Comparison of ENCODE assay signal across 7 mouse cellular contexts in the genomic region with DNA sequence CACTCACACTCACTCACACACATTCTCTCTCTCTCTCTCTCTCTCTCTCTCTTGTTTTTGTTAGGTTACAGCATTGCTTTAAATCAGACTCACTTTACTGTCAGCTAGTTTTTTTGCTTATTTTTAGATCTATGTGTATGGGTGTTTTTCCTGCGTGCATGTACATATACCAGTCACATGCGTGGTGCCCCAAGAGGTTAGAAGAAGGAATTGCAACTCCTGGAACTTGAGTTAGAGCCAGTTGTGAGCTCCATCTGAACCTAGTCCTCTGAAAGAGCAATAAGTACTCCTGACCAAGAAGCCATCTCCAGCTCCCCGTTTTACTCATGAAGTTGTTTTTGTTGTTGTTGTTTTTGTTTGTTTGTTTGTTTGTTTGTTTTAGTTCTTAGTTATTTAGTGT. TPM values are rescaled to one million over a fixed set of nuclear protein-coding genes. Genes with fewer than 3 reads are reported as not detected.
DNase-seq lines count a peak whose midpoint lies in the region; ATAC-seq and TF ChIP-seq lines count a peak whose summit lies in the region.

No protein-coding gene starts in this region.

- H3K4me1 ChIP-seq in kidney, embryonic 16.5 days (ENCODE audit: insufficient read depth, low read length): no peaks in the 10 kb centered on the region
- 0 out of 4 replicates have a peak, but pooled peaks cover 0 to 2% of the 10 kb centered on the region in 2 experiments for H3K4me1 ChIP-seq in CH12.LX (ENCODE audit: control insufficient read depth in 1 of 2, insufficient read depth in 2 of 2)

- peak; percentile 53 to 57 for TF ChIP-seq CTCF in CH12.LX (conservative IDR thresholded peaks at IDR 0.05 in 1 of 2, IDR thresholded peaks at IDR 0.05 in 1 of 2; ENCODE audit: low read depth in 2 of 2, low read length in 2 of 2)

- DNase-seq in kidney, adult 8-10 months: peak; percentile 12 to 18
- DNase-seq in CH12.LX (ENCODE audit: extremely low read depth) (no peak), R1 (ENCODE audit: low read depth, low spot score) (peak; percentile 80)
- DNase-seq in lung, postnatal 10 days: peak; percentile 55
- DNase-seq in right cerebral cortex, postnatal 10 days (ENCODE audit: low spot score in 2 of 2): no peak
- no peak for DNase-seq in neural tube, embryonic 10.5 days (ENCODE audit: extremely low spot score, low spot score)

- in situ Hi-C loops in CH12.LX (cut with MboI; ENCODE audit: low pct_ligation_motif_present, low pct_unique_long_range_greater_than_20kb, low sequenced_read_pairs): no loop called here

- no peak for TF ChIP-seq POLR2A in CH12.LX (IDR thresholded peaks at IDR 0.05; ENCODE audit: low read depth, low read length)

- H3K9ac ChIP-seq in kidney, embryonic 16.5 days (replicated peaks; ENCODE audit: low read length): no peak overlapping the region
- no peak overlapping the region for H3K9ac ChIP-seq in CH12.LX (ENCODE audit: insufficient read depth, low read depth)

- H3K79me2 ChIP-seq in CH12.LX (replicated peaks; ENCODE audit: control insufficient read depth, extremely low read depth, insufficient read depth, poor library complexity, severe bottlenecking): peaks cover 44% of the 10 kb centered on the region

- no peaks in the 10 kb centered on the region for H3K9me3 ChIP-seq in kidney, embryonic 16.5 days (ENCODE audit: low read length)
- H3K9me3 ChIP-seq in CH12.LX (replicated peaks; ENCODE audit: low read length): no peaks in the 10 kb centered on the region

- no peak for TF ChIP-seq EP300 in CH12.LX (IDR thresholded peaks at IDR 0.05; ENCODE audit: low read length)

- WGBS in kidney, embryonic 16.5 days: 78% methylated on average over 3 of the region's 3 CpGs

- H3K27me3 ChIP-seq in kidney, embryonic 16.5 days (ENCODE audit: insufficient read depth, low read length): no peaks in the 10 kb centered on the region
- H3K27me3 ChIP-seq in CH12.LX (replicated peaks): no peaks in the 10 kb centered on the region

- TF ChIP-seq RAD21 in CH12.LX (IDR thresholded peaks at IDR 0.05; ENCODE audit: low read depth, low read length): no peak; the same call in none of the 2 replicates

- peaks cover 22% of the 10 kb centered on the region for H3K36me3 ChIP-seq in kidney, embryonic 16.5 days (ENCODE audit: insufficient read depth, low read length)
- peaks cover 21 to 63% of the 10 kb centered on the region in 2 experiments for H3K36me3 ChIP-seq in CH12.LX (replicated peaks in 1 of 2; ENCODE audit: control insufficient read depth in 1 of 2, insufficient read depth in 1 of 2, low read length in 1 of 2)

- no peak for ATAC-seq in kidney, embryonic 16.5 days (ENCODE audit: low FRiP score, low TSS enrichment)

- dilution Hi-C loops in CH12.LX (cut with MboI; ENCODE audit: extremely low pct_ligation_motif_present, extremely low pct_unique_long_range_greater_than_20kb, low sequenced_read_pairs): no loop called here

- no peak overlapping the region for H3K4me2 ChIP-seq in kidney, embryonic 16.5 days (replicated peaks; ENCODE audit: low read depth, low read length)
- H3K4me2 ChIP-seq in CH12.LX (ENCODE audit: insufficient read depth, low read depth, poor library complexity, severe bottlenecking): no peak overlapping the region

- no peak overlapping the region for H3K4me3 ChIP-seq in kidney, embryonic 16.5 days (ENCODE audit: low read length)
- no peak overlapping the region for H3K4me3 ChIP-seq in CH12.LX (replicated peaks in 1 of 3; ENCODE audit: low read depth in 2 of 3, low read length in 2 of 3, poor library complexity in 1 of 3)

- H3K27ac ChIP-seq in kidney, embryonic 16.5 days (ENCODE audit: low read length): no peak overlapping the region
- no peak overlapping the region for H3K27ac ChIP-seq in CH12.LX (ENCODE audit: insufficient read depth, low read depth)

TF ChIP-seq in CH12.LX, 34 proteins besides CTCF, POLR2A, EP300 and RAD21:
- TF ChIP-seq ZC3H11A (IDR thresholded peaks at IDR 0.05; ENCODE audit: low read depth, low read length) (no peak), BHLHE40 (IDR thresholded peaks at IDR 0.05; ENCODE audit: low read depth, low read length) (0 out of 2 replicates have a peak, but pooled peaks have one; percentile 8)

RNA-seq across cellular contexts. Expression of a gene that starts 24.0 kb away (rescaled TPM):
- polyA plus RNA-seq in kidney, embryonic 16.5 days (2015; fragmentation: Nextera tagmentation; extraction: Ambion mirVana): 0.84 and 1.2 TPM in 2 replicates
- total RNA-seq in CH12.LX (2012; rRNA removed) (0.21 and 0.30 TPM in 2 replicates), CH12.LX (2014; rRNA removed) (not detected in 2 replicates)
- polyA plus RNA-seq in CH12.LX (2012; ENCODE audit: insufficient read length, low read depth): not detected in 2 replicates

RNA-seq across cellular contexts. Expression of a gene that starts 24.8 kb away (rescaled TPM):
- polyA plus RNA-seq in kidney, embryonic 16.5 days (2015; fragmentation: Nextera tagmentation; extraction: Ambion mirVana): 117 and 134 TPM in 2 replicates
- total RNA-seq in CH12.LX (2012; rRNA removed) (42.3 and 47.2 TPM in 2 replicates), CH12.LX (2014; rRNA removed) (48.3 and 52.4 TPM in 2 replicates)
- polyA plus RNA-seq in CH12.LX (2012; ENCODE audit: insufficient read length, low read depth): 97.9 and 107 TPM in 2 replicates

RNA-seq across cellular contexts. Expression of a gene that starts 24.9 kb away (rescaled TPM):
- polyA plus RNA-seq in kidney, embryonic 16.5 days (2015; fragmentation: Nextera tagmentation; extraction: Ambion mirVana): 0.49 and 0.52 TPM in 2 replicates
- total RNA-seq in CH12.LX (2012; rRNA removed) (7.5 and 7.6 TPM in 2 replicates), CH12.LX (2014; rRNA removed) (1.7 and 2.0 TPM in 2 replicates)
- polyA plus RNA-seq in CH12.LX (2012; ENCODE audit: insufficient read length, low read depth): 32.6 and 33.2 TPM in 2 replicates

RNA-seq across cellular contexts. Expression of a gene that starts 39.7 kb away (rescaled TPM):
- 65.7 and 67.6 TPM in 2 replicates for polyA plus RNA-seq in kidney, embryonic 16.5 days (2015; fragmentation: Nextera tagmentation; extraction: Ambion mirVana)
- total RNA-seq in CH12.LX (2012; rRNA removed): 10.9 and 11.9 TPM in 2 replicates
- total RNA-seq in CH12.LX (2014; rRNA removed): 4.8 and 5.2 TPM in 2 replicates
- 31.8 and 40.0 TPM in 2 replicates for polyA plus RNA-seq in CH12.LX (2012; ENCODE audit: insufficient read length, low read depth)

RNA-seq across cellular contexts. Expression of a gene that starts 39.8 kb away (rescaled TPM):
- 18.0 and 20.1 TPM in 2 replicates for polyA plus RNA-seq in kidney, embryonic 16.5 days (2015; fragmentation: Nextera tagmentation; extraction: Ambion mirVana)
- total RNA-seq in CH12.LX (2012; rRNA removed) (17.5 and 32.3 TPM in 2 replicates), CH12.LX (2014; rRNA removed) (18.9 and 23.3 TPM in 2 replicates)
- 10.0 and 15.9 TPM in 2 replicates for polyA plus RNA-seq in CH12.LX (2012; ENCODE audit: insufficient read length, low read depth)

Comparison
In these comparisons a context has a peak if more than half of its experiments do, and no peak if none do; other contexts are left out.
1. DNase-seq: peak in kidney, adult 8-10 months (2 of 2), R1 (single experiment) and lung, postnatal 10 days (single experiment); none in CH12.LX (single experiment), right cerebral cortex, postnatal 10 days (0 of 2) and neural tube, embryonic 10.5 days (single experiment).
2. RNA of a gene that starts 24.9 kb away (polyA plus RNA-seq): 32.6 to 33.2 TPM in CH12.LX; 0.49 to 0.52 TPM in kidney, embryonic 16.5 days; every median in the first group is over 10 times any median in the second.